Mouse (Mus musculus): ENCODE measurements at regions not wholly inside any gene's neighbourhood (a gene's known extent, or its start where the extent isn't known, plus 50 kb on each side); places are given as distances from the start of the nearest gene placed in this dataset.
A peak's percentile ranks its signal among the peaks of the same experiment; 100 is the strongest.

DNA sequence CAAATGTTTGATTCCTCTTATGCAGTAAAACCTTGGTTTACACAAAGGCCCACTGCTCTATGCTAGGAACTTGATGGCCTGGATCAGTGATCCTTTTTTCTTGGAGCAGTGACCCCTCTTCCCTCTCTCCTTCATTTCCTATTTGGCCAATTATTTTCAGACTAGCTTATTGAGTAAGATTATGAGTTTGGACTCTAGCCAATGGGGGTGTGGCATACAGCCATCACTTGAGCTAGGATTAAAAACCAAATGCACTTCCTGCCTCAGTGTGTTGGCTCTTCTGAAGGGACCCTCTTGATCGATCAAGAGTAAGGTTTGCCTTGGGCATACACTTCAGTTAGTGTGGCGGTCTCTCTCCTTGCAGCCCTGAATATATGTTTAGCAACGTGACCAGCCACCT is 1172.6 kb upstream of the Gulo start:
- H3K27me3 ChIP-seq (ENCODE audit: control insufficient read depth, insufficient read depth, low read depth, low read length) = no peaks in the 10 kb centered on the region
- WGBS = 32% methylated on average over 3 of the region's 3 CpGs
- 0 out of 2 replicates have a peak, but pooled peaks have one; percentile 12 for ATAC-seq (ENCODE audit: low read depth)
- H3K4me3 ChIP-seq (ENCODE audit: low read length) = no peak overlapping the region
- H3K4me2 ChIP-seq (ENCODE audit: low read depth, low read length) = no peak overlapping the region
- no peak overlapping the region for H3K27ac ChIP-seq (ENCODE audit: low read length)
- no peaks in the 10 kb centered on the region for H3K9me3 ChIP-seq (ENCODE audit: control insufficient read depth, low read length)
- H3K9ac ChIP-seq (ENCODE audit: low read length) = no peak overlapping the region
- H3K4me1 ChIP-seq (replicated peaks; ENCODE audit: control insufficient read depth, insufficient read depth, low read length) = peaks cover 5% of the 10 kb centered on the region; the same call in 1 of the 2 replicates
- H3K36me3 ChIP-seq (ENCODE audit: control insufficient read depth, insufficient read depth, low read length) = no peaks in the 10 kb centered on the region

DNA sequence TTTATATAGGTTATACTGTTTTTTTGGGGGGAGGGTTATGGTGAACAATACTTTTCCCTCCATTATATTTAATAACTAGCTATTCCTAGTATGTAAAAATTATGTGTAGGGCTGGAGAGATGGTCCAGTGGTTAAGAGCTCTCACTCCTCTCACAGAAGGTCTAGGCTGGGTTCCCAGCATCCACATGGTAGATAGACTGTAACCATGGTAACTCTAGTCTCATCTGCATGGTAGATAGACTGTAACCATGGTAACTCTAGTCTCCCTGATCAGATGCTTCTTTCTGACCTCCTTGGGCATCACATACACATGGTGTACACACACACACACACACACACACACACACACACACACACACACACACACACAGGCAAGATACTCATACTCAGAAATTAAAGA is 1170.5 kb upstream of the Gulo start:
- no peak overlapping the region for H3K4me2 ChIP-seq (ENCODE audit: low read depth, low read length)
- H3K9me3 ChIP-seq (ENCODE audit: control insufficient read depth, low read length) = no peaks in the 10 kb centered on the region
- no peak overlapping the region for H3K4me3 ChIP-seq (ENCODE audit: low read length)
- H3K27ac ChIP-seq (ENCODE audit: low read length) = no peak overlapping the region
- H3K4me1 ChIP-seq (replicated peaks; ENCODE audit: control insufficient read depth, insufficient read depth, low read length) = peaks cover 5% of the 10 kb centered on the region; the same call in 1 of the 2 replicates
- no peaks in the 10 kb centered on the region for H3K27me3 ChIP-seq (ENCODE audit: control insufficient read depth, insufficient read depth, low read depth, low read length)
- no peaks in the 10 kb centered on the region for H3K36me3 ChIP-seq (ENCODE audit: control insufficient read depth, insufficient read depth, low read length)
- no peak overlapping the region for H3K9ac ChIP-seq (ENCODE audit: low read length)
- no peak for ATAC-seq (ENCODE audit: low read depth)

DNA sequence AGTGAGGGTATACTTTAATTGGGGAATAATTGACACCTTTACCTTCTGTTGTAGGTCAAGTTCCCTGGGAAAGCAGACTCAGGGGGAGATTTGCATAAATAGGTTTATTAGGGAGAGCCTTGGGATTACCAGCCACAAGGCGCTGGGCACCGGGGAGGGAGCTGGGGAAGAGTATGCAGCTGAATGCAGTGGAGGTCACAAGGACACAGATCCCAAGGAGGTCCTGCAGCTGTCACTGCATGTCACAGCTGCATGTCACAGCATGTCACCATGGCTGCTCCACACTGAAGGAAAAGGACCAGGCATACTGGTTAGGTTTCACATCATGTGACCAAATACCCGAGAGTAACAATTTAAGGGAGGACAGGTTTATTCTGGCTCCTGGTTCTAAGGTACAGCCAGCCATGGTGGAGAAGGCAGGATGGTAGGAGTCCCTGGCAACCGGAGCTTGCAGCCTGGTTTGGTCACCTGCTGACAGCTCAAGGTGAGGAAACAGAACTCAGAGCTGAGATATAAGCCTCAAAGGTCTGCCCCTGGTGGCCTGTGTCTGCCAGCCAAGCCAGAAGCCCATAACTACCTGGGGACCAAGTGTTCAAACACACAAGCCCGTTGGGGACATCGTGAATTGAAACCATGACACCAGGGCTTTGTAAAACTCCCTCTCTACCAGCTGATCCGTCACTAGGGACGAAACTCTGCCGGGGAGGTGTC is 1169.5 kb upstream of the Gulo start:
- Histone ChIP-seq H3K27me3 (ENCODE audit: control insufficient read depth, insufficient read depth, low read depth, low read length) (no peaks in the 10 kb centered on the region), H3K4me2 (ENCODE audit: low read depth, low read length) (no peak overlapping the region), H3K27ac (ENCODE audit: low read length) (no peak overlapping the region), H3K36me3 (ENCODE audit: control insufficient read depth, insufficient read depth, low read length) (no peaks in the 10 kb centered on the region), H3K4me1 (replicated peaks; ENCODE audit: control insufficient read depth, insufficient read depth, low read length) (peaks cover 5% of the 10 kb centered on the region; the same call in 1 of the 2 replicates), H3K4me3 (ENCODE audit: low read length) (no peak overlapping the region), H3K9ac (ENCODE audit: low read length) (no peak overlapping the region), H3K9me3 (ENCODE audit: control insufficient read depth, low read length) (no peaks in the 10 kb centered on the region)
- ATAC-seq (ENCODE audit: low read depth) = no peak
- 23% methylated on average over 9 of the region's 9 CpGs for WGBS

DNA sequence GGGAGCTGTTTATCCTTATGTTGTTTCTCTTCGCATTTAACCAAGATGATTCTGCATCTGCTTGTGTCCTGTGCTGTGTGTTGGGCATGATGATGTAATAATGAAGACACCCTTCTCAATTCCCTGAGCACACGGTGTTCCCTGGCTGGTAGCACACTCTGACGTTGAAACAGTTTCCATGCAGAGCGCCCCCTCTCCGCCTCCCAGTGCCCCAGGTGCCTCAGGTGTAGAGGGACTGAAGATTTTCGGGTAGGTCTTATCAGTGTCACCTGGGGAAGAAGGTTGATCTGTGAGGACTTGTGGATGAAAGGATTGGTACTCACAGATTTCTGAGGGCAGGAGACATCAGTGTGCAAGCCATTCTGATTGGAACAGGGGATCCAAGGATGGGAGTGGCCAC is 1167.7 kb upstream of the Gulo start:
- Histone ChIP-seq H3K4me1 (replicated peaks; ENCODE audit: control insufficient read depth, insufficient read depth, low read length) (peaks cover 3% of the 10 kb centered on the region; the same call in 1 of the 2 replicates), H3K4me3 (ENCODE audit: low read length) (no peak overlapping the region), H3K9ac (ENCODE audit: low read length) (no peak overlapping the region), H3K36me3 (ENCODE audit: control insufficient read depth, insufficient read depth, low read length) (no peaks in the 10 kb centered on the region), H3K4me2 (ENCODE audit: low read depth, low read length) (no peak overlapping the region), H3K27me3 (ENCODE audit: control insufficient read depth, insufficient read depth, low read depth, low read length) (no peaks in the 10 kb centered on the region), H3K9me3 (ENCODE audit: control insufficient read depth, low read length) (no peaks in the 10 kb centered on the region), H3K27ac (ENCODE audit: low read length) (no peak overlapping the region)
- no peak for ATAC-seq (ENCODE audit: low read depth)
- 60% methylated on average over 6 of the region's 6 CpGs for WGBS

DNA sequence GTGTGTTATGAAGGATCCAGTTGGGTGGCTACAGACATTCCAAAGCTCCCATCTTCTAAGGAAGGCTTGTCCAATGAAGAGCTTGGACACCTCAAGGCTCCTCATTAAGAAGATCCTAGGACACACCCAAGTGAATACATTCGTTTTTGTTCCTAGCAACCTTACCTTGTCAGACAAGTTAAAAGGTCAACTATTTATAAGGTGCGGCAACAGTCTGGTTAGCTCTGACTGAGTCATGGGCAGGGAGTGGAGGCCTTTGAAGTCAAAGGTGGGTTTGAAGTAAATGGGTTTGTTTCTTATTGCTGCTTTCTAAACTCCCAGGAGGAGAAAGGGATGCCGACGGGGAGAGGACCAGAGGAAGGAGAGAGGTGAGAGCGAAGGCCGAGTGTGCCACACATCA is 1167.1 kb upstream of the Gulo start:
- no peak for ATAC-seq (ENCODE audit: low read depth)
- no peak overlapping the region for H3K9ac ChIP-seq (ENCODE audit: low read length)
- H3K27ac ChIP-seq (ENCODE audit: low read length) = no peak overlapping the region

DNA sequence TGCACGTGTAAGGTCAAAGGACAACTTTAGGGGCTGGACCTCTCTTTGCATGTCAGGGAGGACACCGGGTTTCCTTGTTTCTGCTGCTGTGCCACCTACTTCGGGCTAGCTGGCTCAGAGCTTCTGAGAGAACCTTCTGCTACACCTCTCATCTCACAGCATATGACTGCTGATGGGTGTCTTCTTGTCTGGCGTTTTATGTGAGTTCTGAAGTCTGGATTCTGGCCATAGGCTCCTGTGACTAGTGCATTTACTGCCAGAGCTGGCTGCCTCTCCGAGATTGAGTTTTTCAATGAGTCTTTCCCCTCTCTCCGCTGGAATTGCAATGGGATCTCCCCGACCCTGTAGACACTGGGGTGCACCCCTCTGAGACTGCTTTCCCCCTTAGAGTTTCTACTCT is 1165.9 kb upstream of the Gulo start:
- WGBS = 76% methylated on average over 7 of the region's 7 CpGs
- Histone ChIP-seq H3K27ac (ENCODE audit: low read length) (no peak overlapping the region), H3K36me3 (ENCODE audit: control insufficient read depth, insufficient read depth, low read length) (no peaks in the 10 kb centered on the region), H3K9ac (ENCODE audit: low read length) (no peak overlapping the region), H3K4me1 (replicated peaks; ENCODE audit: control insufficient read depth, insufficient read depth, low read length) (no peaks in the 10 kb centered on the region; the same call in 1 of the 2 replicates), H3K4me2 (ENCODE audit: low read depth, low read length) (no peak overlapping the region), H3K9me3 (ENCODE audit: control insufficient read depth, low read length) (no peaks in the 10 kb centered on the region), H3K27me3 (ENCODE audit: control insufficient read depth, insufficient read depth, low read depth, low read length) (no peaks in the 10 kb centered on the region), H3K4me3 (ENCODE audit: low read length) (no peak overlapping the region)
- no peak for ATAC-seq (ENCODE audit: low read depth)

More for the DNA sequence above, 1167.1 kb upstream of the Gulo start:
- 60% methylated on average over 6 of the region's 6 CpGs for WGBS
- Histone ChIP-seq H3K36me3 (ENCODE audit: control insufficient read depth, insufficient read depth, low read length) (no peaks in the 10 kb centered on the region), H3K9me3 (ENCODE audit: control insufficient read depth, low read length) (no peaks in the 10 kb centered on the region), H3K4me2 (ENCODE audit: low read depth, low read length) (no peak overlapping the region), H3K4me1 (replicated peaks; ENCODE audit: control insufficient read depth, insufficient read depth, low read length) (no peaks in the 10 kb centered on the region), H3K27me3 (ENCODE audit: control insufficient read depth, insufficient read depth, low read depth, low read length) (no peaks in the 10 kb centered on the region), H3K4me3 (ENCODE audit: low read length) (no peak overlapping the region)

DNA sequence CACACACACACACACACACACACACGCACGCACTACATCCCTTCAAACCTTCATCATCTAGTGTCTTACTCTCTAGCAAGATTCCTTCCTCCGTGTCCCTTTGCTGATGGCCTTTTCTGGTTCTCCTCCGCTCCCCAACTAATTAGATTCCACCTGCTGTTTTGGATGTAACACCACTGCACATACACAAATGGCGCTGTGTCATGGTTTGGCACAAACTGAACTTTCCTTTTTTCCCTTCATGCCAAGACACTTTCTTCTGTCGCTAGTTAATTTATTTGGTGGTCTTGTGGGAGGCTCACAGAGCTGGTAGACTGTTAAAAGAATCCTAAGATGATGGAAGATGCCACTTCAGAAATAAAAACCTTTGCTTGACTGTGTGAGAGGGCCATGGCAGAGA is 1161.8 kb upstream of the Gulo start:
- H3K9ac ChIP-seq (ENCODE audit: low read length) = no peak overlapping the region
- ATAC-seq (ENCODE audit: low read depth) = no peak
- no peaks in the 10 kb centered on the region for H3K27me3 ChIP-seq (ENCODE audit: control insufficient read depth, insufficient read depth, low read depth, low read length)
- peaks cover 8% of the 10 kb centered on the region for H3K4me1 ChIP-seq (replicated peaks; ENCODE audit: control insufficient read depth, insufficient read depth, low read length)
- WGBS = 81% methylated on average over 6 of the region's 6 CpGs
- H3K36me3 ChIP-seq (ENCODE audit: control insufficient read depth, insufficient read depth, low read length) = no peaks in the 10 kb centered on the region
- no peak overlapping the region for H3K4me2 ChIP-seq (ENCODE audit: low read depth, low read length)
- no peaks in the 10 kb centered on the region for H3K9me3 ChIP-seq (ENCODE audit: control insufficient read depth, low read length)
- no peak overlapping the region for H3K4me3 ChIP-seq (ENCODE audit: low read length)
- H3K27ac ChIP-seq (ENCODE audit: low read length) = no peak overlapping the region

DNA sequence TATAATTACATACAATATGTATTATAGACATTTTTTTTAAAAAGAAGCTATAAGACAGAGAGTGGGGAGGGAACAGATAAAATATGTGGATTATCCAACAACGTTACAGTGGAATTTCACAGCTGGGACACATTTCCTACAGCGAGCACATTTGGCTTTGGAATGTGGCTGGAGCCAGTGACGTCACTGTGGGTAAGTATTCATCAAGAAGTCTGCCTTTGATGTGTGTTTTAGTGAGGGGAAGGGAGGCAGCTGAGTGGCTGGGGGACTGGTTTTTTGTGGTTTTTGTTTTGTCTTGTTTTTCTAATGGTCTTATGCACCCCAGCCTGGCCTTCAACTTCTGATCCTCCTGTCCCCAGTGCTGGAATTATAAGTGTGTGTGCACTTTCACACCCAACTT is 1161.2 kb upstream of the Gulo start:
- peak; percentile 91 for ATAC-seq (ENCODE audit: low read depth)
- 4% methylated on average over 3 of the region's 3 CpGs for WGBS

DNA sequence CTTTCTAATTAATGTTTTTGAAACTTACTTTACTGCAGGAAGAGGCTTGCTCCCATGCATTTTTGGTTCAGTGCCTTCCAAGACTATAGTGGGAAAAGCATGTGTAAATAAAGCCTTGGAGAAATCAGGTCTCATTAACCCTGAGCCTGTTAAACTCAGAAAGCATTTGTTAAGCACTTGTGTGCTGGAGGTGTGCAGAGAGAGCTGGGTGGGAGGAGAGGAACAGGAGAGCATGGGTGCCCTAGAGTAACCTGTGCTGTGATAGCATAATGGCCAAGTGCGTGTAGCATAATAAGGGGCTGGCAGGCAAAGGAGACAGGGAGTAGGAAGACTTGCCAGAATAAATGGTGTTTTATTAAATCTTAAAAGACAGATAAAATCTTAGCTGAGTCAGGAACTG is 1160.2 kb upstream of the Gulo start:
- ATAC-seq (ENCODE audit: low read depth) = peak; percentile 44; the same call in 1 of the 2 replicates
- 41% methylated on average over 1 of the region's 1 CpGs for WGBS

More for the DNA sequence above, 1161.2 kb upstream of the Gulo start:
- Histone ChIP-seq H3K4me2 (ENCODE audit: low read depth, low read length) (no peak overlapping the region), H3K36me3 (ENCODE audit: control insufficient read depth, insufficient read depth, low read length) (no peaks in the 10 kb centered on the region), H3K4me3 (ENCODE audit: low read length) (no peak overlapping the region), H3K27ac (ENCODE audit: low read length) (0 out of 2 replicates have a peak overlapping the region, but pooled peaks have one; percentile 11), H3K9me3 (ENCODE audit: control insufficient read depth, low read length) (no peaks in the 10 kb centered on the region), H3K4me1 (replicated peaks; ENCODE audit: control insufficient read depth, insufficient read depth, low read length) (peaks cover 8% of the 10 kb centered on the region), H3K27me3 (ENCODE audit: control insufficient read depth, insufficient read depth, low read depth, low read length) (no peaks in the 10 kb centered on the region), H3K9ac (ENCODE audit: low read length) (no peak overlapping the region)

More for the DNA sequence above, 1160.2 kb upstream of the Gulo start:
- peak overlapping the region; percentile 11; the same call in 1 of the 2 replicates for H3K27ac ChIP-seq (ENCODE audit: low read length)
- H3K27me3 ChIP-seq (ENCODE audit: control insufficient read depth, insufficient read depth, low read depth, low read length) = no peaks in the 10 kb centered on the region
- no peaks in the 10 kb centered on the region for H3K36me3 ChIP-seq (ENCODE audit: control insufficient read depth, insufficient read depth, low read length)
- no peaks in the 10 kb centered on the region for H3K9me3 ChIP-seq (ENCODE audit: control insufficient read depth, low read length)
- H3K4me2 ChIP-seq (ENCODE audit: low read depth, low read length) = no peak overlapping the region
- peaks cover 8% of the 10 kb centered on the region for H3K4me1 ChIP-seq (replicated peaks; ENCODE audit: control insufficient read depth, insufficient read depth, low read length)
- H3K4me3 ChIP-seq (ENCODE audit: low read length) = no peak overlapping the region
- H3K9ac ChIP-seq (ENCODE audit: low read length) = no peak overlapping the region

Measured in lung, embryonic 16.5 days (tissue).